Mouse (Mus musculus) lung, postnatal 0 days (tissue): ENCODE measurements at regions not wholly inside any gene's neighbourhood (a gene's known extent, or its start where the extent isn't known, plus 50 kb on each side); places are given as distances from the start of the nearest gene placed in this dataset.

Experiments used
- CTCF ChIP-seq: IDR thresholded peaks from 2 replicates; pipeline ENCODE4 v1.5.1; 2016; ENCODE audit warnings: antibody characterized with exemption, mild to moderate bottlenecking
- EP300 ChIP-seq: IDR thresholded peaks from 2 replicates; pipeline ENCODE4 v1.6.1; 2016; ENCODE audit warnings: antibody characterized with exemption, mild to moderate bottlenecking, control low read depth

DNA sequence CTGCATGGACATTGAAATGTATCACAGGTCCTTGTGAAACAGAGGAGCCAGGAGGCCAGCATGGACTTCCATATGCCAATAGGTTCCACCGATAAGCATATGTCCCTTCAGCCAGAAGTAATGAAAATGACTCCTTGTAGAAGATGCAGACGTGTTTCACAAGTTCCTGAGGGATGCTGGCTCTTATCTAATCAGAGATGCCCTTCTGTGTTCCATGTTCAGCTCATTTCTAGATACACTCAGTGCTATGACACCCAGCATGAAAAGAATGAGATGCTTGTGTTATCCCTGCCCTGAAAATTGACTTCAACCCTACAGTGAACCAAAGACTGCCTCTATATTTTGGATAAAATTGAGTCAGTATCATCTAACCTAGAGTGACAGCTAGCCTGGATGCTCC is 53.8 kb upstream of the Elac2 start:
- no peak for TF ChIP-seq CTCF
- no peak for TF ChIP-seq EP300
